Mouse (Mus musculus): ENCODE measurements at regions not wholly inside any gene's neighbourhood (a gene's known extent, or its start where the extent isn't known, plus 50 kb on each side); places are given as distances from the start of the nearest gene placed in this dataset.

DNA sequence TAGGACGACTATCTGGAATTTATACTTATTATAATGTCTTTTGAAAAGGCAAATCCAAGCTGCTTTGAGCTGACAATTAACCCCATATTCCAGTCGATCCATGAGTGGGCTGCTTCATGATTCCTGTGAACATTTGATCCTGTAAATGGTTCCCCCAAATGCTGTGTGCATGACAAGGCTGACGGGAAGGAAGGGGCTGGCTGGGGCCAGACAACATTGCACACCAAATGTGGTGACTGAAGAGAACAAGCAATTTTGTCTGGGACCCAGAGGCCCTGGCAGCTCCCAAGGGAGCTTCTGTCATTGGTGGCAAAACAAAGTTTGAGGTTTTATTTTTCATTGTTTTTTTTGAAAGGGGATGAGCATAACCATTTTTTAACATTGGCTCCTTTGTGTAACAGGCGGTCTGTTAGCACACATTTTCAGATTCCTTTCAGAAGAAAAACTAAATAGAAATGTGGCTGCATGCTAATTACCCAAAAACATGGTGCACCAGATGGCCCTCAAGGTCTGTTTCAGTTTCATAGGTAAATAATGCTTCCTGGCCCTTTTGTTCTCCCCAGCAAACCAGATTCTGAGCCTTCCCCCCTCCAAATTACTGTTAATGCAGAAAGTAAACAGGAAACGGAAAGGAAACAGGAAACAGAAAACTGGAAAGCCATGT lies 348.6 kb upstream of the Cd180 start:
- TF ChIP-seq CTCF (IDR thresholded peaks at IDR 0.05; ENCODE audit: borderline replicate concordance, control insufficient read depth, extremely low read depth, insufficient read depth, low read length, poor library complexity) (no peak), POLR2A (IDR thresholded peaks at IDR 0.05; ENCODE audit: control insufficient read depth, extremely low read depth, insufficient read depth, low read length, poor library complexity) (no peak)
